16 mouse cellular contexts compared by ENCODE assay signal in genomic region chr17:79848385-79848784, GRCm38 (mm10).
"Had no signal": no experiment of that assay in that cellular context is flagged by ENCODE, and none has a peak within 500 bp of the region (broad histone marks: within the 10 kb centered on the region; RNA-seq: fewer than 3 reads in every experiment).

No protein-coding gene starts in this region.

- H3K4me3 ChIP-seq: liver, embryonic 13.5 days; midbrain, embryonic 12.5 days; midbrain, embryonic 15.5 days; myocyte; neural tube, embryonic 13.5 days had no signal

- ATAC-seq: midbrain, embryonic 15.5 days had no signal

- H3K9me3 ChIP-seq: liver, embryonic 13.5 days; midbrain, embryonic 15.5 days; neural tube, embryonic 13.5 days had no signal

- H3K4me1 ChIP-seq: liver, embryonic 13.5 days; midbrain, embryonic 12.5 days; midbrain, embryonic 15.5 days; neural tube, embryonic 13.5 days had no signal

- H3K9ac ChIP-seq: liver, embryonic 13.5 days; midbrain, embryonic 12.5 days; midbrain, embryonic 15.5 days; neural tube, embryonic 13.5 days had no signal

- H3K27ac ChIP-seq: liver, embryonic 13.5 days; midbrain, embryonic 12.5 days; midbrain, embryonic 15.5 days; neural tube, embryonic 13.5 days; stomach, postnatal 0 days had no signal

- DNase-seq: kidney, adult 11 months; kidney, adult 9 months; kidney, postnatal 14 days; left cerebral cortex, postnatal 4 days; liver, embryonic 13.5 days; lung, adult 2 months; lung, postnatal 14 days; lung, postnatal 4 days; thymus, adult 2 months; thymus, postnatal 14 days; thymus, postnatal 4 days had no signal

- H3K27me3 ChIP-seq: liver, embryonic 13.5 days; midbrain, embryonic 12.5 days; midbrain, embryonic 15.5 days; neural tube, embryonic 13.5 days had no signal

- H3K4me2 ChIP-seq: liver, embryonic 13.5 days; midbrain, embryonic 12.5 days; midbrain, embryonic 15.5 days; neural tube, embryonic 13.5 days had no signal
